Mouse (Mus musculus) C2C12 (cell line): ENCODE measurements around the gene Gm37240. TPM values are rescaled to one million over a fixed set of nuclear protein-coding genes. Genes with fewer than 3 reads are reported as not detected.

Source experiments
- H3K27me3 ChIP-seq: one replicate; pipeline ENCODE4 v1.6.1; 2011; ENCODE audit not compliant: control insufficient read depth, insufficient read depth, insufficient read length
- H3K36me3 ChIP-seq: one replicate; pipeline ENCODE4 v1.6.1; 2011; ENCODE audit not compliant: control insufficient read depth, insufficient read depth
- H3K4me3 ChIP-seq: one replicate; pipeline ENCODE4 v1.5.1; 2011; ENCODE audit warnings: mild to moderate bottlenecking, control low read depth; ENCODE audit not compliant: poor library complexity, insufficient read depth, severe bottlenecking
- H3K79me2 ChIP-seq: one replicate; pipeline ENCODE4 v1.6.1; 2011; ENCODE audit not compliant: control insufficient read depth, insufficient read depth
- H3K79me3 ChIP-seq: one replicate; pipeline ENCODE4 v1.6.1; 2011; ENCODE audit warnings: low read depth, control low read depth
- H3ac ChIP-seq: one replicate; pipeline ENCODE3; 2011; ENCODE audit warnings: low read depth; ENCODE audit not compliant: control insufficient read depth, insufficient read length
- CEBPB ChIP-seq: IDR thresholded peaks from one replicate; pipeline ENCODE4 v1.6.1; 2011; ENCODE audit warnings: low read depth, mild to moderate bottlenecking, control low read depth, moderate library complexity
- CTCF ChIP-seq: IDR thresholded peaks from one replicate; pipeline ENCODE4 v1.5.1; 2011; ENCODE audit not compliant: control insufficient read depth, insufficient read depth, insufficient read length
- FOSL1 ChIP-seq: IDR thresholded peaks from one replicate; pipeline ENCODE4 v1.8.0; 2011; ENCODE audit warnings: mild to moderate bottlenecking, low read length; ENCODE audit not compliant: poor library complexity, insufficient read depth, severe bottlenecking
- MAX ChIP-seq: IDR thresholded peaks from one replicate; pipeline ENCODE4 v1.6.1; 2011; ENCODE audit warnings: mild to moderate bottlenecking, control low read depth
- MYOD1 ChIP-seq: IDR thresholded peaks from one replicate; pipeline ENCODE4 v1.6.1; 2011; ENCODE audit warnings: low read depth; ENCODE audit not compliant: control insufficient read depth, insufficient read length
- MYOG ChIP-seq: IDR thresholded peaks from one replicate; pipeline ENCODE4 v1.6.1; 2011; ENCODE audit not compliant: control insufficient read depth, insufficient read length; ENCODE audit errors: extremely low read depth
- USF1 ChIP-seq: IDR thresholded peaks from one replicate; pipeline ENCODE4 v1.6.1; 2011; ENCODE audit warnings: low read depth, mild to moderate bottlenecking, control low read depth, moderate library complexity
- polyA plus RNA-seq: library from polyadenylated mRNA; unstranded; fragments of >200 nt; fragmentation: generic; extraction: Trizol; gene quantifications from one replicate; pipeline ENCODE4 v1.2.1, GENCODE M21; 2012; ENCODE audit warnings: missing spikeins

Gene Gm37240
- polyA plus RNA-seq, 1 experiment = 7.3 TPM

- Histone ChIP-seq H3ac (no peak overlapping the region), H3K36me3 (no peaks in the 10 kb centered on the region), H3K79me3 (peaks cover 6% of the 10 kb centered on the region), H3K27me3 (no peaks in the 10 kb centered on the region), H3K79me2 (no peaks in the 10 kb centered on the region), H3K4me3 (no peak overlapping the region)
- TF ChIP-seq CTCF = no peak
- TF ChIP-seq MYOG = no peak
- no peak for TF ChIP-seq CEBPB
- TF ChIP-seq MYOD1 = no peak
- no peak for TF ChIP-seq FOSL1
- peak; percentile 68 for TF ChIP-seq USF1
- TF ChIP-seq MAX = no peak
Measured at GRCm38 (mm10) chr3:85829047-85829446, 58.3 kb downstream of the Gm37240 start.

- TF ChIP-seq MYOG (no peak), FOSL1 (no peak), CTCF (no peak), CEBPB (no peak), MAX (no peak), USF1 (no peak), MYOD1 (no peak)
- H3K4me3 ChIP-seq = no peak overlapping the region
- no peaks in the 10 kb centered on the region for H3K79me2 ChIP-seq
- no peak overlapping the region for H3ac ChIP-seq
- H3K36me3 ChIP-seq = no peaks in the 10 kb centered on the region
- peaks cover 6% of the 10 kb centered on the region for H3K79me3 ChIP-seq
- no peaks in the 10 kb centered on the region for H3K27me3 ChIP-seq
Measured at GRCm38 (mm10) chr3:85827815-85828214, 59.5 kb downstream of the Gm37240 start.

GRCm38 (mm10) chr3:85827283-85827682 lies 60.0 kb downstream of the Gm37240 start:
- no peak for TF ChIP-seq USF1
- TF ChIP-seq MYOD1 = peak; percentile 4
- Histone ChIP-seq H3K79me2 (no peaks in the 10 kb centered on the region), H3K4me3 (no peak overlapping the region), H3ac (no peak overlapping the region), H3K27me3 (no peaks in the 10 kb centered on the region), H3K36me3 (no peaks in the 10 kb centered on the region), H3K79me3 (peaks cover 2% of the 10 kb centered on the region)

GRCm38 (mm10) chr3:85820839-85821548 lies 66.3 kb downstream of the Gm37240 start:
- no peak overlapping the region for H3ac ChIP-seq
- H3K4me3 ChIP-seq = no peak overlapping the region
- H3K79me2 ChIP-seq = no peaks in the 10 kb centered on the region
- TF ChIP-seq CEBPB (no peak), MAX (no peak), CTCF (no peak), MYOG (no peak), MYOD1 (no peak), USF1 (no peak), FOSL1 (no peak)
- no peaks in the 10 kb centered on the region for H3K79me3 ChIP-seq
- H3K36me3 ChIP-seq = no peaks in the 10 kb centered on the region
- no peaks in the 10 kb centered on the region for H3K27me3 ChIP-seq

GRCm38 (mm10) chr3:85819319-85819718 lies 68.0 kb downstream of the Gm37240 start:
- H3K27me3 ChIP-seq = no peaks in the 10 kb centered on the region
- H3K36me3 ChIP-seq = no peaks in the 10 kb centered on the region
- H3ac ChIP-seq = no peak overlapping the region
- no peak overlapping the region for H3K4me3 ChIP-seq
- TF ChIP-seq CEBPB (no peak), CTCF (no peak), MYOG (no peak), MAX (no peak), USF1 (no peak), FOSL1 (no peak), MYOD1 (no peak)
- H3K79me3 ChIP-seq = no peaks in the 10 kb centered on the region
- H3K79me2 ChIP-seq = no peaks in the 10 kb centered on the region

- Histone ChIP-seq H3K79me3 (no peaks in the 10 kb centered on the region), H3K79me2 (no peaks in the 10 kb centered on the region), H3ac (no peak within 1 kb of the TSS), H3K27me3 (no peaks in the 10 kb centered on the region), H3K36me3 (no peaks in the 10 kb centered on the region), H3K4me3 (no peak within 1 kb of the TSS)
- TF ChIP-seq USF1 (no peak), MYOG (no peak), CTCF (no peak), MYOD1 (no peak), CEBPB (no peak)
Measured at GRCm38 (mm10) chr3:85817191-85817590, 70.1 kb downstream of the Gm37240 start, which contains the start of gene Fam160a1. Fam160a1 (minus strand) TSS chr3:85817291.
